Mouse (Mus musculus): Measurements from ENCODE around the gene Dbnl.
"Not testable (repeated sequence)": the region's sequence is repeated elsewhere in the genome, so short reads cannot be mapped to it uniquely, and the experiment has no call there.

Gene Dbnl

GRCm38 (mm10) chr11:5796939-5797338 lies 8.7 kb downstream of the Dbnl start:
- no peak for DNase-seq

- no peak for DNase-seq
Observed at GRCm38 (mm10) chr11:5797371-5797770, 9.1 kb downstream of the Dbnl start.

GRCm38 (mm10) chr11:5797928-5798327 lies 9.6 kb downstream of the Dbnl start:
- no peak for DNase-seq

GRCm38 (mm10) chr11:5799621-5800490 lies 11.6 kb downstream of the Dbnl start:
- no peak for DNase-seq

- DNase-seq, result no peak
Observed at GRCm38 (mm10) chr11:5801511-5801910, 13.2 kb downstream of the Dbnl start.

- DNase-seq, result no peak
Observed at GRCm38 (mm10) chr11:5802005-5802404, 13.7 kb downstream of the Dbnl start.

GRCm38 (mm10) chr11:5802457-5803217 lies 14.3 kb downstream of the Dbnl start:
- DNase-seq, result no peak

- DNase-seq, result peak; percentile 29 to 38
Observed at GRCm38 (mm10) chr11:5803551-5803981, 15.3 kb downstream of the Dbnl start, which contains the start of gene Pgam2. TSS of gene Pgam2 (minus strand) at chr11:5803733.

GRCm38 (mm10) chr11:5804174-5804573 lies 15.9 kb downstream of the Dbnl start:
- DNase-seq, result no peak

GRCm38 (mm10) chr11:5805711-5806110 lies 17.4 kb downstream of the Dbnl start:
- DNase-seq, result no peak

GRCm38 (mm10) chr11:5807956-5808355 lies 19.7 kb downstream of the Dbnl start:
- no peak for DNase-seq

- not testable (repeated sequence) for DNase-seq
Observed at GRCm38 (mm10) chr11:5809487-5809886, 21.2 kb downstream of the Dbnl start.

- DNase-seq, result no peak
Observed at GRCm38 (mm10) chr11:5813381-5813780, 25.1 kb downstream of the Dbnl start.

- DNase-seq, result no peak
Observed at GRCm38 (mm10) chr11:5819223-5819622, 30.9 kb downstream of the Dbnl start.

GRCm38 (mm10) chr11:5825432-5825831 lies 37.1 kb downstream of the Dbnl start:
- DNase-seq, result no peak

- DNase-seq, result no peak
Observed at GRCm38 (mm10) chr11:5827931-5828330, 39.6 kb downstream of the Dbnl start.

GRCm38 (mm10) chr11:5828509-5829191 lies 40.4 kb downstream of the Dbnl start:
- no peak for DNase-seq

GRCm38 (mm10) chr11:5829327-5829726 lies 41.0 kb downstream of the Dbnl start:
- no peak for DNase-seq

GRCm38 (mm10) chr11:5834506-5834905 lies 46.2 kb downstream of the Dbnl start:
- DNase-seq, result no peak

- DNase-seq, result no peak
Observed at GRCm38 (mm10) chr11:5835057-5835456, 46.8 kb downstream of the Dbnl start.

GRCm38 (mm10) chr11:5836126-5836525 lies 47.8 kb downstream of the Dbnl start:
- peak; percentile 75 to 83 for DNase-seq

GRCm38 (mm10) chr11:5837251-5838246 lies 49.3 kb downstream of the Dbnl start, which contains the start of gene Polm:
TSS of gene Polm (minus strand) at chr11:5838016.
- DNase-seq, result peak; percentile 96 to 97
